Mouse (Mus musculus): ENCODE measurements at regions not wholly inside any gene's neighbourhood (a gene's known extent, or its start where the extent isn't known, plus 50 kb on each side); places are given as distances from the start of the nearest gene placed in this dataset.

- DNase-seq = no peak
These were observed 631.0 kb upstream of the Fam160b2 start for GRCm38 (mm10) chr14:71230484-71231188.

GRCm38 (mm10) chr14:71229955-71230354 is 630.3 kb upstream of the Fam160b2 start:
- DNase-seq = no peak

GRCm38 (mm10) chr14:71228894-71229446 is 629.3 kb upstream of the Fam160b2 start:
- no peak for DNase-seq

- DNase-seq = no peak
These were observed 617.4 kb upstream of the Fam160b2 start for GRCm38 (mm10) chr14:71217041-71217440.

- no peak for DNase-seq
These were observed 611.8 kb upstream of the Fam160b2 start for GRCm38 (mm10) chr14:71211359-71211978.

GRCm38 (mm10) chr14:71203459-71203858 is 603.8 kb upstream of the Fam160b2 start:
- DNase-seq = no peak

- no peak for DNase-seq
These were observed 601.3 kb upstream of the Fam160b2 start for GRCm38 (mm10) chr14:71200917-71201316.

GRCm38 (mm10) chr14:71199178-71199879 is 599.7 kb upstream of the Fam160b2 start:
- DNase-seq = no peak

GRCm38 (mm10) chr14:71194219-71194618 is 594.6 kb upstream of the Fam160b2 start:
- DNase-seq = no peak

GRCm38 (mm10) chr14:71192486-71192885 is 592.9 kb upstream of the Fam160b2 start:
- DNase-seq = no peak

- DNase-seq = no peak
These were observed 589.7 kb upstream of the Fam160b2 start for GRCm38 (mm10) chr14:71189360-71189759.

- no peak for DNase-seq
These were observed 577.7 kb upstream of the Fam160b2 start for GRCm38 (mm10) chr14:71177341-71177740.

- no peak for DNase-seq
These were observed 574.5 kb upstream of the Fam160b2 start for GRCm38 (mm10) chr14:71174175-71174574.

- DNase-seq = no peak
These were observed 559.9 kb upstream of the Fam160b2 start for GRCm38 (mm10) chr14:71159556-71159955.

GRCm38 (mm10) chr14:71142465-71142864 is 542.8 kb upstream of the Fam160b2 start:
- DNase-seq = no peak

- DNase-seq = no peak
These were observed 530.2 kb upstream of the Fam160b2 start for GRCm38 (mm10) chr14:71129771-71130211.

- DNase-seq = no peak
These were observed 528.9 kb upstream of the Fam160b2 start for GRCm38 (mm10) chr14:71128495-71128894.

GRCm38 (mm10) chr14:71118681-71119080 is 519.0 kb upstream of the Fam160b2 start:
- no peak for DNase-seq

- no peak for DNase-seq
These were observed 516.3 kb upstream of the Fam160b2 start for GRCm38 (mm10) chr14:71115798-71116432.

GRCm38 (mm10) chr14:71115095-71115797 is 515.6 kb upstream of the Fam160b2 start:
- DNase-seq = no peak

GRCm38 (mm10) chr14:71113198-71113597 is 513.6 kb upstream of the Fam160b2 start:
- no peak for DNase-seq

- no peak for DNase-seq
These were observed 505.0 kb upstream of the Fam160b2 start for GRCm38 (mm10) chr14:71104617-71105016.

All from kidney, adult 18-20 months (tissue).